Mouse (Mus musculus) kidney, embryonic 14.5 days (tissue): ENCODE results near the gene Olr1. TPM values are rescaled to one million over a fixed set of nuclear protein-coding genes. Genes with fewer than 3 reads are reported as not detected.

Source experiments
- ATAC-seq: fragments of 200-750 bp; cut with Nextera tagmentation; 2 replicates; pipeline ENCODE4 v1.8.0; 2017; ENCODE audit warnings: moderate number of reproducible peaks, mild to moderate bottlenecking, moderate TSS enrichment, moderate library complexity; ENCODE audit not compliant: low FRiP score, low TSS enrichment
- H3K27ac ChIP-seq: fragments of 300-500 bp; sonication (generic); 2 replicates; pipeline ENCODE4 v1.5.1; 2014; ENCODE audit warnings: low read depth, mild to moderate bottlenecking, low read length, moderate library complexity, mixed read lengths
- H3K27me3 ChIP-seq: fragments of 300-500 bp; sonication (generic); 2 replicates; pipeline ENCODE4 v1.6.1; 2014; ENCODE audit warnings: mild to moderate bottlenecking, low read length; ENCODE audit not compliant: control insufficient read depth, insufficient read depth
- H3K36me3 ChIP-seq: fragments of 300-500 bp; sonication (generic); 2 replicates; pipeline ENCODE4 v1.6.1; 2014; ENCODE audit warnings: low read length, mixed read lengths; ENCODE audit not compliant: control insufficient read depth, insufficient read depth
- H3K4me1 ChIP-seq: fragments of 300-500 bp; sonication (generic); 2 replicates; pipeline ENCODE4 v1.6.1; 2014; ENCODE audit warnings: low read length, mixed read lengths; ENCODE audit not compliant: control insufficient read depth, insufficient read depth
- H3K4me2 ChIP-seq: fragments of 300-500 bp; sonication (generic); replicated peaks from 2 replicates; pipeline ENCODE4 v1.6.1; 2014; ENCODE audit warnings: low read depth, mild to moderate bottlenecking, low read length
- H3K4me3 ChIP-seq: fragments of 300-500 bp; sonication (generic); 2 replicates; pipeline ENCODE4 v1.5.1; 2014; ENCODE audit warnings: mild to moderate bottlenecking, low read length
- H3K9ac ChIP-seq: fragments of 300-500 bp; sonication (generic); 2 replicates; pipeline ENCODE4 v1.6.1; 2014; ENCODE audit warnings: low read depth, mild to moderate bottlenecking, low read length, moderate library complexity
- H3K9me3 ChIP-seq: fragments of 300-500 bp; sonication (generic); 2 replicates; pipeline ENCODE4 v1.6.1; 2016; ENCODE audit warnings: low read length; ENCODE audit not compliant: control insufficient read depth
- WGBS: fragments of 180-500 bp; shearing (Covaris S2); extraction: QIAGEN DNeasy Blood & Tissue Kit; methylation state at CpG from one replicate; pipeline ENCODE4 v1.1.7; 2014; 5-methylcytosine and 5-hydroxymethylcytosine counted together
- polyA plus RNA-seq: library from polyadenylated mRNA; unstranded; fragments of >200 nt; fragmentation: Nextera tagmentation; extraction: Ambion mirVana; gene quantifications from 2 replicates; pipeline ENCODE4 v1.2.1, GENCODE M21; 2014

Olr1 gene
- polyA plus RNA-seq = not detected in 2 replicates

DNA sequence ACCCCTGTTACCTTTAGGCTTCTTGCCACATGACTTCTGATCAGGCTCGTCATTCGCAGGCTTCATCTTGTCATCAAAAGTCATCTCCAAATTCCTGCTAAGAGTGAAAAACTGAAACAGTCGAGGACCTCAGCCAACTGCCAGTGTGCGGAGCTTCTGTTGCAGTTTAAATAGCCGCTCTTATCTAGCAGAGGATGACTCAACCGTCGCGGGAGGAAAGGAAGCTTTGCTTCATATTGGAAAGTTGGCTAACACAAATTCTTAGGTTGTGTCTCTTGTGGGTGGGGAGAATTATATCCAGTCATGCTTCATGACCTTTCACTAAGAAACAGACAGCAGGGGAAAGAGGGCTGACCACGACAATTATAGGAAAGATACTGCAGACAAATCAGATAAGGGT, at the start of gene Olr1:
Gene Olr1 (minus strand): TSS at position 142 of the 400 bp plus-strand sequence.
- H3K27me3 ChIP-seq = no peaks in the 10 kb centered on the region
- H3K9me3 ChIP-seq = peaks cover 3% of the 10 kb centered on the region; the same call in 1 of the 2 replicates
- no peak within 1 kb of the TSS for H3K9ac ChIP-seq
- no peaks in the 10 kb centered on the region for H3K36me3 ChIP-seq
- ATAC-seq = no peak
- H3K4me3 ChIP-seq = no peak within 1 kb of the TSS
- H3K4me1 ChIP-seq = no peaks in the 10 kb centered on the region; the same call in 1 of the 2 replicates
- no peak within 1 kb of the TSS for H3K27ac ChIP-seq
- H3K4me2 ChIP-seq = no peak within 1 kb of the TSS
- WGBS = 86% methylated on average over 9 of the region's 9 CpGs

DNA sequence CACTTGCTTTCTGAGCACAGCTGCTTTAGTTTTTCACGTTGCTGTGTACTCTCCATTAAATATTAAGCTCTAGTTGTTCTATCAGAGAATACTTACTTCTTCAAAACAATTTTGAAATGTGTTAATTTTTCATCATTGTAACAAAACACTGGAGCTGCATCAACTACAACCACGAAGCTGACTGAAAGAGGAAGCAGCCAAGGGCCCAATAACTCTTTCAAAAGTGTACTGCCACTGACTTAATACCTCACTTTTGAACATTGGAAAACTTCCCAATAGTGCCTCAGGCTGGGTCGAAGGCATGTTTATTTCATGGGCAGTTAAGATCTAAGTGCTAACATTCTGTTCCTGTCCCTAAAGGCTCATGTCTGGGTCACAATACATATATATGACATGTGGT, 41.0 kb upstream of the Olr1 start:
- no peaks in the 10 kb centered on the region for H3K9me3 ChIP-seq
- no peak overlapping the region for H3K9ac ChIP-seq
- no peaks in the 10 kb centered on the region for H3K27me3 ChIP-seq
- no peaks in the 10 kb centered on the region for H3K36me3 ChIP-seq
- no peak overlapping the region for H3K4me3 ChIP-seq
- no peak overlapping the region for H3K4me2 ChIP-seq
- no peak overlapping the region for H3K27ac ChIP-seq
- WGBS = 67% methylated on average over 3 of the region's 3 CpGs
- no peak for ATAC-seq
- H3K4me1 ChIP-seq = no peaks in the 10 kb centered on the region

DNA sequence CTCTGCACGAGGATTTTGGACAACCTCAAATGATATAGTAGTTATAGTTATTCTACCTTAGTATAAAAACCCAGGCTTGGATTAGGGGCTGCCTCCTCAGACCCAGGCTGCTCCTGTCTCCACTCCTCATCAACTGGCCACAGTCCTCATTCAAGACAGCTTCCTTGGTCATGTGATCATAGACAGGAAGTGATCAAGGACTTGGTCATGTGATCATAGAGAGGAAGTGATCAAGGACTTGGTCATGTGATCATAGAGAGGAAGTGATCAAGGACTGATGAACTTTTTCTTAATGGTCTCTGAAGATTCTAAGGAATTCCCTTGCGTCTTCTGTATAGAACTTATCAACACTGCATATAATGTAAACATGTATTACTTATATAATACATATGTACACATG, 40.3 kb upstream of the Olr1 start:
- Histone ChIP-seq H3K27me3 (no peaks in the 10 kb centered on the region), H3K4me2 (no peak overlapping the region), H3K4me1 (no peaks in the 10 kb centered on the region), H3K9me3 (no peaks in the 10 kb centered on the region), H3K36me3 (no peaks in the 10 kb centered on the region; the same call in 1 of the 2 replicates), H3K9ac (no peak overlapping the region), H3K27ac (no peak overlapping the region), H3K4me3 (no peak overlapping the region)
- WGBS = 87% methylated on average over 2 of the region's 2 CpGs
- ATAC-seq = no peak

DNA sequence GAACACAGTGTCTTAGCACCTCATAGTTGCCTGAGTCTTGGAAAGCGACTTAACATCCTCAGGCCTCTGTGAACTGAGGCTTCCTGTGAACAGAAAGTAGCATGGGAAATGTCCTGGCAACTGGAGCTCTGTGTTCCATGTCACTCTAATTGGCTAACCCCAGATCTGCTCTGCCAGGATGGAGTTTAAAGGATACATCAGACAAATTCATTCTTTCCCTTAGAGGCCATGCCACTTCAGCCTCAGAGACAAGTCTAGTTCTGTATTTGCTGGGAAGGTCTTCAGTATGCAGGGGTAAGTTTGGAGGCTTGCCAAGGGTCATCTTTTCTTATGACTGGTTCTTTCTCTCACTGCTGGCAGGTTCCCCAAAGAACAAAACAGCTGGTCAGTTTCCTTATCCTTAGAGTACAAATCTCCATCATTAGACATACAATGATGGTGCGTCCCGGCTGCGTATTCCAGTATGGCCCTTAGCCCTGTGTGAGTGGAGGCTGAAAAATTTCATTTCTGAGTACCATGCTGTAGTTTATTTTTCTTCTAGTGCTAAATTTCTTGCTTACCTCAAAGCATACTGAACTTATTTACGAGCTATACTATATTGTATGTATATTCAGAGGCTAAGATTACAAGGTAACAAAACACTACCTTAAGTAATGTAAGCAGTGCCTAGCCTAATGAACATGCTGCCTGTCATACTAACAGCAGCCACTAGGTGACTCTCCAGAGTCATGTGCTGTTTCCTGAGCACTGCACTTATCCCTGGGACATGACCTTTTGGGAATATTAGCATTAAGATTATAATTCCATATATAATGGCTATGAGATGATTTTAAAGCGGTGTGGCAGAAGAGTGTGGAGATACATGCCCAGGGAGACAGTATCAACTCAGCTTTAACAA, 37.0 kb upstream of the Olr1 start:
- Histone ChIP-seq H3K27me3 (no peaks in the 10 kb centered on the region), H3K4me2 (no peak overlapping the region), H3K9ac (no peak overlapping the region), H3K4me3 (no peak overlapping the region), H3K4me1 (no peaks in the 10 kb centered on the region), H3K9me3 (no peaks in the 10 kb centered on the region), H3K27ac (no peak overlapping the region), H3K36me3 (peaks cover 23% of the 10 kb centered on the region)
- WGBS = 70% methylated on average over 6 of the region's 6 CpGs
- peak; percentile 79; the same call in 1 of the 2 replicates for ATAC-seq

DNA sequence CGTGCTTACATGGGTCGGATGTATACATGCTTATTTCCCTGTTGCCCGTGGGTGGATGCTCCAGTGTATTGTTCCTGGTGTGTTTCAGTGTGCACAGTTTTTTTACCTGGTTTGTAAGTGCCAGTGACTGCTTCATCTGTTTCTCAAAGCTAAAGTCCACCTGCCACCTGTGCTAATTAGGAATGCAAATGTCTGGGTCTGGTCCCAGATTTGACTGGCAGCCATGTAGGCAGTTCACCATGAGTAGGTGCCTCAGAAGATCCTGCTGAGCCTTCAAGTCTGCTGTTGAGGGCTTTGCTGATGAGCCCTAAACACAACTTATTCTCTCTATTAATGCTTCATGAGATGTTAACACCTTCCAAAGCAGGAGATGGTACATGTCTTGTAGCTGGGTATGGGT, 35.6 kb upstream of the Olr1 start:
- no peak for ATAC-seq
- H3K27ac ChIP-seq = no peak overlapping the region

DNA sequence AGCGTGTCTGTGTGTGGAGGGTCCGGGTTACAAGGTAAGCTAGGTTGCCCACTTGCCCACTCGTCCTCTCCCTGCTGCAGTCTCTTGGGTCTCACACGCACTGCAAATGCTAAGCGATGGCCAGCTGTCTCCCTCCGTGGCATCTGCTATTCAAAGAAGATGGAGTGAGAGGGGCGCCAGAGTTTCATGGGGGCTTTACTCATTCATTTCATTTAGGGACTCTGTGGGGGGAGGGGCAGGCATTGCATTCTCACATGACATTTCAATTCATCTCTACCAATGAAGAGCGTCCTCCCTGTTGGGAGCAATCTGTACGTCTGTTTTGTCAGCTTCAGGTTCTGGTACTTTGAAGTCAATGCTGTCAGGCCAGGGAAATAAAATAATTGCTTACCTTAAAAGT, 35.0 kb upstream of the Olr1 start:
- Histone ChIP-seq H3K36me3 (peaks cover 38% of the 10 kb centered on the region), H3K9me3 (no peaks in the 10 kb centered on the region), H3K4me1 (no peaks in the 10 kb centered on the region), H3K9ac (no peak overlapping the region), H3K4me2 (no peak overlapping the region), H3K4me3 (no peak overlapping the region), H3K27me3 (no peaks in the 10 kb centered on the region), H3K27ac (no peak overlapping the region)
- no peak for ATAC-seq
- 87% methylated on average over 9 of the region's 9 CpGs for WGBS

More for the DNA sequence above, 35.6 kb upstream of the Olr1 start:
- WGBS = 86% methylated on average over 3 of the region's 3 CpGs
- no peak overlapping the region for H3K9ac ChIP-seq
- H3K4me3 ChIP-seq = no peak overlapping the region
- H3K4me2 ChIP-seq = no peak overlapping the region
- no peaks in the 10 kb centered on the region for H3K9me3 ChIP-seq
- peaks cover 35% of the 10 kb centered on the region for H3K36me3 ChIP-seq
- H3K27me3 ChIP-seq = no peaks in the 10 kb centered on the region
- no peaks in the 10 kb centered on the region for H3K4me1 ChIP-seq

DNA sequence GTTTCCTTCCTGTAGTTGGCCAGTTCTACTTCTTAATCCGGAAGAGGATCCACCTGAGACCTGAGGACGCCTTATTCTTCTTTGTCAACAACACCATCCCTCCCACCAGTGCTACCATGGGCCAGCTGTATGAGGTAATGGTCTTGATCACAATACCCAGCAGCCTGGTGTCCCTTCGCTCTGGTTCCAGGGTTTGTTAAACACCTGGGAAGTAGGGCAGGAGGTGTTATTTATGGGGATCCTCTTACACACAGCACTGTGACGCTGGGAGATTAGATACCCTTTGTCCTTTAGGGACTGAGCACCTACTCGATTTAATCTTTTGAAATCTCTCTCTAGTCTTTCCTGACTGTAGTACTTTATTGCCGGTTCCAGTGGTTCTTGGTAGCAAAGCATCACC, 31.6 kb upstream of the Olr1 start:
- H3K36me3 ChIP-seq = peaks cover 38% of the 10 kb centered on the region
- H3K4me1 ChIP-seq = peaks cover 9% of the 10 kb centered on the region; the same call in 1 of the 2 replicates
- no peak overlapping the region for H3K4me2 ChIP-seq
- H3K27ac ChIP-seq = no peak overlapping the region
- no peak overlapping the region for H3K4me3 ChIP-seq
- H3K9me3 ChIP-seq = no peaks in the 10 kb centered on the region
- no peak overlapping the region for H3K9ac ChIP-seq
- ATAC-seq = no peak
- 69% methylated on average over 6 of the region's 6 CpGs for WGBS
- no peaks in the 10 kb centered on the region for H3K27me3 ChIP-seq

DNA sequence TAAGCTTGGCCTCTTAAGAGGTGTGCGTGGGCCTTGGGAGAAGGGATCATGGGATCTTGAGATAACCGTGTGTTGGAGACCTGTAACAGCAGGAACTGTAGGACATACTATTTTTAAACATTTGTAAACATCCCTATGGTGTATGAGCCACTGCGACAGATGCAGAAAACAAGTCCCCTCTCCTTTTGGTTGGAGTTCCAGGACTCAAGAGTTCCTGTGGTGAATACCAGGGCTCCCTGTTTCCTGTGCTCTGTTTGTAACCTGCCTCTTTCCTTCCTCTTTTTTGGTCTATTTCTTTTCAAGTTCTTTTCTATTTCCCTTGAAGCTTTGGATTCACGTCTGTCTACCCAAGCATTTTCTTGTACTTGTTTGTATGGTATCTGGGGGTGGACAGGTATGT, 28.8 kb upstream of the Olr1 start:
- 81% methylated on average over 4 of the region's 4 CpGs for WGBS

DNA sequence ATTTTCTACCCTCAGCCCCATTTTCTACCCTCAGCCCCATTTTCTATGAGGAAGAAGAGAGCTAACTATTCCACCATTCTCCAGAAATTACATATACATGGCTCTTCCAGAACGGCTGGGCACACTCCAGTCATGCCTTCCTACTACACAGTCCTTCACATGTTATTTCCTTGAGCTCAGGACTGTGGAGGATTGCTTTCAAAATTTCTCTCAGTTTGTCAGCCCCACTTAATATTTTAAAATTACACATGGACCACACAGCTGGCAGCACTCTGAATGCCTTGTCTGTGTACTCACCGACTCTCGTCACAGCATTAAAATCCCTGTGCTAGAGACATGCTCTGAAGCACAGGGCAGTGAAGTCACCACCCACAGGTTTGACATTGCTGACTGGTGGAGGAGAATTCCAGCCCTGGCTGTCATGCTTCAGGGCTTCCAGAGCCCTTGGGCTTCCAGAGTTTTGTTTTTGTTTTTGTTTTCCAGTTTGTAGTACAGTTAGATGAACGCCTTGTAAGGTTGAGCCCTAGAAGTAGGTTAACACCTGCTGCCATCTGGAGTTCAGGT, 27.7 kb upstream of the Olr1 start:
- Histone ChIP-seq H3K36me3 (peaks cover 22% of the 10 kb centered on the region; the same call in 1 of the 2 replicates), H3K9ac (no peak overlapping the region; the same call in 1 of the 2 replicates), H3K4me2 (peak overlapping the region; percentile 56), H3K27ac (no peak overlapping the region), H3K9me3 (no peaks in the 10 kb centered on the region), H3K4me1 (peaks cover 14% of the 10 kb centered on the region; the same call in 1 of the 2 replicates), H3K4me3 (peak overlapping the region; percentile 91), H3K27me3 (no peaks in the 10 kb centered on the region)
- ATAC-seq = peak; percentile 59
- WGBS = 28% methylated on average over 4 of the region's 4 CpGs

More for the DNA sequence above, 28.8 kb upstream of the Olr1 start:
- Histone ChIP-seq H3K27me3 (no peaks in the 10 kb centered on the region), H3K4me2 (0 out of 2 replicates have a peak overlapping the region, but pooled peaks have one; percentile 10), H3K36me3 (peaks cover 25% of the 10 kb centered on the region; the same call in 1 of the 2 replicates), H3K27ac (no peak overlapping the region), H3K4me3 (no peak overlapping the region), H3K4me1 (peaks cover 14% of the 10 kb centered on the region; the same call in 1 of the 2 replicates), H3K9me3 (no peaks in the 10 kb centered on the region), H3K9ac (no peak overlapping the region)
- ATAC-seq = no peak
